Comparison of ENCODE assay signal across 7 mouse cellular contexts in genomic region chr3:100821276-100821675, GRCm38 (mm10). TPM values are rescaled to one million over a fixed set of nuclear protein-coding genes. Genes with fewer than 3 reads are reported as not detected.
A peak's percentile ranks its signal among the peaks of the same experiment; 100 is the strongest.
DNase-seq lines count a peak whose midpoint lies in the region; ATAC-seq and TF ChIP-seq lines count a peak whose summit lies in the region.

No protein-coding gene starts in this region.

- H3K4me2 ChIP-seq in lung, postnatal 0 days (replicated peaks; ENCODE audit: low read depth, low read length) = no peak overlapping the region
- no peak overlapping the region for H3K4me2 ChIP-seq in hindbrain, postnatal 0 days (ENCODE audit: low read depth, low read length)
- no peak overlapping the region for H3K4me2 ChIP-seq in neural tube, embryonic 12.5 days (replicated peaks)

- H3K9ac ChIP-seq in lung, postnatal 0 days (replicated peaks; ENCODE audit: low read depth) = no peak overlapping the region
- no peak overlapping the region for H3K9ac ChIP-seq in hindbrain, postnatal 0 days (replicated peaks; ENCODE audit: low read length)
- H3K9ac ChIP-seq in neural tube, embryonic 12.5 days = no peak overlapping the region

- H3K4me3 ChIP-seq in lung, postnatal 0 days (ENCODE audit: low read depth, low read length) = no peak overlapping the region
- no peak overlapping the region for H3K4me3 ChIP-seq in lung, adult 2 months (replicated peaks; ENCODE audit: extremely low read depth, low read depth, low read length)
- H3K4me3 ChIP-seq in hindbrain, postnatal 0 days (ENCODE audit: low read length) = no peak overlapping the region
- H3K4me3 ChIP-seq in neural tube, embryonic 12.5 days = no peak overlapping the region

- no peaks in the 10 kb centered on the region for H3K36me3 ChIP-seq in lung, postnatal 0 days (ENCODE audit: insufficient read depth, low read length)
- H3K36me3 ChIP-seq in hindbrain, postnatal 0 days (ENCODE audit: insufficient read depth, low read length) = no peaks in the 10 kb centered on the region
- H3K36me3 ChIP-seq in neural tube, embryonic 12.5 days = no peaks in the 10 kb centered on the region

- no peak overlapping the region for H3K27ac ChIP-seq in lung, postnatal 0 days (ENCODE audit: low read length)
- H3K27ac ChIP-seq in hindbrain, postnatal 0 days = peak overlapping the region; percentile 29
- H3K27ac ChIP-seq in neural tube, embryonic 12.5 days = no peak overlapping the region

- H3K27me3 ChIP-seq in lung, postnatal 0 days (replicated peaks; ENCODE audit: insufficient read depth, low read length) = no peaks in the 10 kb centered on the region
- H3K27me3 ChIP-seq in hindbrain, postnatal 0 days (ENCODE audit: insufficient read depth, low read length) = no peaks in the 10 kb centered on the region
- no peaks in the 10 kb centered on the region for H3K27me3 ChIP-seq in neural tube, embryonic 12.5 days (replicated peaks)

- TF ChIP-seq POLR2A in lung, adult 2 months (IDR thresholded peaks at IDR 0.05; ENCODE audit: borderline replicate concordance, extremely low read depth, low read depth, low read length) = no peak
- no peak for TF ChIP-seq POLR2A in brain, embryonic 14.5 days (IDR thresholded peaks at IDR 0.05; ENCODE audit: borderline replicate concordance, extremely low read depth, insufficient read depth, insufficient read length, poor library complexity, severe bottlenecking)

- WGBS in lung, postnatal 0 days = 22% methylated on average over 2 of the region's 2 CpGs
- WGBS in lung, adult 2 months = 24% methylated on average over 2 of the region's 2 CpGs
- WGBS in hindbrain, postnatal 0 days = 50% methylated on average over 2 of the region's 2 CpGs
- 52% methylated on average over 2 of the region's 2 CpGs for WGBS in neural tube, embryonic 12.5 days

- peak; percentile 62 for DNase-seq in lung, postnatal 0 days (ENCODE audit: low spot score)
- DNase-seq in lung, adult 2 months = no peak
- DNase-seq in brain, embryonic 14.5 days (ENCODE audit: low read depth) = peak; percentile 61
- peak; percentile 77 for DNase-seq in hindbrain, postnatal 0 days (ENCODE audit: low spot score)
- DNase-seq in layer of hippocampus, adult 9-11 months = no peak
- no peak for DNase-seq in urinary bladder, postnatal 25 days (ENCODE audit: low spot score)

- TF ChIP-seq EP300 in lung, postnatal 0 days (IDR thresholded peaks at IDR 0.05) = no peak

- peak; percentile 14; the same call in 1 of the 2 replicates for ATAC-seq in lung, postnatal 0 days
- ATAC-seq in hindbrain, postnatal 0 days = peak; percentile 79
- ATAC-seq in neural tube, embryonic 12.5 days (ENCODE audit: low FRiP score, low read depth) = peak; percentile 64

- no peaks in the 10 kb centered on the region for H3K9me3 ChIP-seq in lung, postnatal 0 days (ENCODE audit: low read length)
- H3K9me3 ChIP-seq in hindbrain, postnatal 0 days (ENCODE audit: low read length) = no peaks in the 10 kb centered on the region
- no peaks in the 10 kb centered on the region for H3K9me3 ChIP-seq in neural tube, embryonic 12.5 days

- H3K4me1 ChIP-seq in lung, postnatal 0 days (ENCODE audit: insufficient read depth, low read depth, low read length) = no peaks in the 10 kb centered on the region
- H3K4me1 ChIP-seq in lung, adult 2 months (ENCODE audit: control insufficient read depth, insufficient read depth, low read length) = no peaks in the 10 kb centered on the region; the same call in 1 of the 2 replicates
- no peaks in the 10 kb centered on the region for H3K4me1 ChIP-seq in hindbrain, postnatal 0 days (ENCODE audit: insufficient read depth, low read length)
- H3K4me1 ChIP-seq in neural tube, embryonic 12.5 days = no peaks in the 10 kb centered on the region

- TF ChIP-seq CTCF in lung, postnatal 0 days (IDR thresholded peaks at IDR 0.05) = peak; percentile 65
- no peak for TF ChIP-seq CTCF in lung, adult 2 months (IDR thresholded peaks at IDR 0.05; ENCODE audit: insufficient read depth, low read length)
- peak; percentile 55; the same call in 1 of the 2 replicates for TF ChIP-seq CTCF in brain, embryonic 14.5 days (IDR thresholded peaks at IDR 0.05; ENCODE audit: borderline replicate concordance, extremely low read depth, insufficient read depth, insufficient read length)
- peak; percentile 69 for TF ChIP-seq CTCF in hindbrain, postnatal 0 days (IDR thresholded peaks at IDR 0.05; ENCODE audit: low read depth)

RNA-seq across cellular contexts. Expression of gene Vtcn1, which starts 4.0 kb away (rescaled TPM):
- polyA plus RNA-seq in lung, postnatal 0 days (2015; fragmentation: Nextera tagmentation; extraction: Ambion mirVana) = 0.81 and 0.89 TPM in 2 replicates
- 1.3 and 2.2 TPM in 2 replicates for polyA plus RNA-seq in lung, adult 2 months (2012; rRNA removed)
- 0.05 TPM in 1 of 2 replicates, not detected in the other for polyA plus RNA-seq in brain, embryonic 14.5 days (2012; rRNA removed)
- not detected in 2 replicates for total RNA-seq in hindbrain, postnatal 0 days (2014; rRNA removed)
- 0.05 TPM in 1 of 2 replicates, not detected in the other for polyA plus RNA-seq in hindbrain, postnatal 0 days (2015; fragmentation: Nextera tagmentation; extraction: Ambion mirVana)
- not detected in 2 replicates for polyA plus RNA-seq in neural tube, embryonic 12.5 days (2016; fragmentation: Nextera tagmentation; extraction: Ambion mirVana)

Comparison
In these comparisons a context has a peak if more than half of its experiments do, and no peak if none do; other contexts are left out.
1. DNase-seq: peak in lung, postnatal 0 days (single experiment), brain, embryonic 14.5 days (single experiment) and hindbrain, postnatal 0 days (single experiment); none in lung, adult 2 months (single experiment), layer of hippocampus, adult 9-11 months (single experiment) and urinary bladder, postnatal 25 days (single experiment).
2. ATAC-seq: peak in every context shown above with its lines; median percentile 79 in hindbrain, postnatal 0 days; 64 in neural tube, embryonic 12.5 days; 14 in lung, postnatal 0 days.